Mouse (Mus musculus): ENCODE data around the gene Amy2a5. TPM values are rescaled to one million over a fixed set of nuclear protein-coding genes. Genes with fewer than 3 reads are reported as not detected.
"Not testable (repeated sequence)": the region's sequence is repeated elsewhere in the genome, so short reads cannot be mapped to it uniquely, and the experiment has no call there.

Gene Amy2a5
- not detected for polyA plus RNA-seq (2017; shearing (Covaris generic))

DNA sequence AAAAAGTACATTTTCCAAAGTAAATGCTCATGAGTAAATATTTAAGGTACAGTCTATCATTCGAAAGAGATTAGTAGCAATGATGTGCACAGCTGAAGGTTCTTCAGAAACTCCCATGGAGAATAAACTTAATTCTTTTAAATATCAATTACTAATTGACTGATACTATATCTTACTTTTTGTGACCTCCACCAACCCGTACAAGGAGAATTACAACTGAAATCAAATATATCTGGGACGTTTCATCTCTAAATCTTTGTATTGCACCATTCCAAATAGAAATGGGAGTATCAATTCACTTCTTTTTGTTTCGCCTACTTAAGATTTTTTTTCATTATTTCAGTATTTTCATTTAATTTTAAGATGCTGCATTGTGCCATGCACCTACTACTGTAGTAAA, at the start of gene Amy2a5:
TSS of gene Amy2a5 (minus strand) at position 101 of the 400 bp plus-strand sequence.
- not testable (repeated sequence) for ATAC-seq

DNA sequence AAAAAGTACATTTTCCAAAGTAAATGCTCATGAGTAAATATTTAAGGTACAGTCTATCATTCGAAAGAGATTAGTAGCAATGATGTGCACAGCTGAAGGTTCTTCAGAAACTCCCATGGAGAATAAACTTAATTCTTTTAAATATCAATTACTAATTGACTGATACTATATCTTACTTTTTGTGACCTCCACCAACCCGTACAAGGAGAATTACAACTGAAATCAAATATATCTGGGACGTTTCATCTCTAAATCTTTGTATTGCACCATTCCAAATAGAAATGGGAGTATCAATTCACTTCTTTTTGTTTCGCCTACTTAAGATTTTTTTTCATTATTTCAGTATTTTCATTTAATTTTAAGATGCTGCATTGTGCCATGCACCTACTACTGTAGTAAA, 32.7 kb upstream of the Amy2a5 start, which contains the start of gene Amy2a4:
TSS of gene Amy2a4 (minus strand) at position 101 of the 400 bp plus-strand sequence.
- not testable (repeated sequence) for ATAC-seq

DNA sequence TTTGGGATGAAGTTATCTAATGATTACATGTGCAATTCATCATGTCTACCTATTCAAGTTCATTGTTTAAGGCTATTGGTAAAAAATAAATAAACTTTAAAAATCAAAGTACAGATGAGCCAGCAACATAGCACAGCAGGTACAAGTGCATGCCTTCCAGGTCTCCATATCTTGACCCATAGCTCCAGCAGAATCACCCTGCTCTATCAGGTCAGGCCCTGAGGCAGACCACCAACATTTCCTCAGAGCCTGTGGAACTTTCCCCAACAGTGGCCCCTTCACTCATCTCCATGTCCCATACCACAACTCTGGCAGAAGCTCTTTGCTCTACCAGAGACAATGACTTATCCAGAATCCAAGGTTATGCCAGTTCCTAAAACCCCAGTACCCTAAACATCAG, 21.6 kb upstream of the Amy2a5 start:
- not testable (repeated sequence) for ATAC-seq

DNA sequence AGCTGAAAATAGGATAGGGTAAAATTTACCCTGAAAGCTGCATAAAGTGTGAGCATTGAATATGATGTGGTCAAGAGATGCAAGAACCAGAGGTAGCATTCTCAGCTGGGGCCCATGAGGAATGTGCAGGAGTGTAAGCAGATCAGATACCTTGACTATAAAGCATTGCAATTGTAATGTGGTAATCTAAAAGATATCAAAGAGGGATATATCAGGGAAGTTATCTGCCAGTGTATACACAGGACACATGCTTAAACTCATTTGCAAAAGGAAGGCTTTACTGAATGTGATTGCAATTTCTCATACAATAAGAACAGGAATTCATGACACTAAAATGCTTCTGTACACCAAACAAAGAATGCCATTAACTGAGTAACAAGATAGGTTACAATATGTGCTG, 20.9 kb upstream of the Amy2a5 start:
- ATAC-seq, result not testable (repeated sequence)

GRCm38 (mm10) chr3:113227115-113227514, 31.5 kb downstream of the Amy2a5 start:
- ATAC-seq, result no peak

Other genes starting within 250 kb of the Amy2a5 start
- not detected for gene Amy2a4, start 32.6 kb upstream of the Amy2a5 start, polyA plus RNA-seq (2017; shearing (Covaris generic))
- gene Amy2a3, start 65.2 kb upstream of the Amy2a5 start, polyA plus RNA-seq (2017; shearing (Covaris generic)), result not detected
- not detected for gene Amy2a2, start 97.8 kb upstream of the Amy2a5 start, polyA plus RNA-seq (2017; shearing (Covaris generic))